Mouse (Mus musculus): Measurements from ENCODE around the gene Nprl3.

DNA sequence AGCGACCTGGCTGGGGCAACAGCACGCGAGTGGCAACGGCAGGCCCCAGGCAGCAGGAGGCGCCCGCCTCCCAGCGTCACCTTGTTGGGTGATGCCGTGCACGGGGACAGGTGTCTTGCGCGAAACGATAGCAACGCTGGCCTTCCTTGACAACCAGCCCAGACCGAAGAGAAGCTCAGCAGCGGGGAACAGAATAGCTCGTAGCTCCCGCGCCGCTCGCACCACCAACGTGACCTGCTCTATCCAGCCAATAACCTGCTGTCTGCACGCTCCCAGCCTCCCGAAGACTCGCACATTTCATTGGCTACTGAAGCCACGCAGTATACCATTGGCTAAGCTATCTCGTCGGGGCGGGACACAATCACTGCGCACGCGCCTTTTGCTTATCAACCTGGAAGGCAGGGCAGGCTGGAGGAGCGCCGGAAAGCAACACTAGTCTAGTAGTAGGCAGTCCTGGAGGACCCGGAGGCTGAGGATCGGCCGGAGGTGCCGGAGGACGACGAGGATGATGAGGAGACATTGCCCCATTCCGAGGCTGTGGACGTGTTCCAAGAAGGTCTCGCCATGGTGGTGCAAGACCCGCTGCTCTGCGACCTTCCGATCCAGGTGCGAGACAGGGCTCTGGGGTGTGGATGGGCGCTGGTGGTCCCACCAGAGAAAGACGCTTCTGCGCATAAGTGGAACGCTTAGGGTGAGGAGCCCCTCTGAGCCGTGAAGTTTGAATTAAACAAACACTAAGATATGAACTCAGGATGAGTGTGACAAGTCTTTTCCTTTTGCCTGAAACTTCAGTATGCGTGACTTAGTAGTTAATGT is 62.2 kb downstream of the Nprl3 start, which contains the start of gene Snrnp25:
- TF ChIP-seq GATA1 (IDR thresholded peaks at IDR 0.05; ENCODE audit: low read length) = peak; percentile 69
- TF ChIP-seq TAL1 (IDR thresholded peaks at IDR 0.05; ENCODE audit: low read length) = no peak

Measured in erythroblast, embryonic 14.5 days (primary cell).